Mouse (Mus musculus) midbrain, embryonic 13.5 days (tissue): Measurements from ENCODE around the gene Ptf1a. TPM values are rescaled to one million over a fixed set of nuclear protein-coding genes. Genes with fewer than 3 reads are reported as not detected.

Experiments used
- ATAC-seq: fragments of 200-750 bp; cut with Nextera tagmentation; 2 replicates; pipeline ENCODE4 v1.8.0; 2017; ENCODE audit warnings: mild to moderate bottlenecking, moderate TSS enrichment, moderate library complexity
- H3K27ac ChIP-seq: fragments of 300-500 bp; sonication (generic); 2 replicates; pipeline ENCODE4 v1.5.1; 2015; ENCODE audit warnings: inconsistent platforms, mild to moderate bottlenecking, moderate library complexity
- H3K27me3 ChIP-seq: fragments of 300-500 bp; sonication (generic); 2 replicates; pipeline ENCODE4 v1.6.1; 2015; ENCODE audit warnings: mild to moderate bottlenecking, inconsistent platforms
- H3K36me3 ChIP-seq: fragments of 300-500 bp; sonication (generic); 2 replicates; pipeline ENCODE4 v1.6.1; 2015; ENCODE audit warnings: mild to moderate bottlenecking, inconsistent platforms
- H3K4me1 ChIP-seq: fragments of 300-500 bp; sonication (generic); replicated peaks from 2 replicates; pipeline ENCODE4 v1.6.1; 2015; ENCODE audit warnings: inconsistent platforms
- H3K4me2 ChIP-seq: fragments of 300-500 bp; sonication (generic); replicated peaks from 2 replicates; pipeline ENCODE4 v1.6.1; 2015; ENCODE audit warnings: moderate library complexity, mild to moderate bottlenecking, inconsistent platforms
- H3K4me3 ChIP-seq: fragments of 300-500 bp; sonication (generic); replicated peaks from 2 replicates; pipeline ENCODE4 v1.5.1; 2015; ENCODE audit warnings: mild to moderate bottlenecking, inconsistent platforms
- H3K9ac ChIP-seq: fragments of 300-500 bp; sonication (generic); replicated peaks from 2 replicates; pipeline ENCODE4 v1.6.1; 2015; ENCODE audit warnings: mild to moderate bottlenecking, inconsistent platforms
- H3K9me3 ChIP-seq: fragments of 300-500 bp; sonication (generic); 2 replicates; pipeline ENCODE4 v1.6.1; 2016; ENCODE audit warnings: mild to moderate bottlenecking, inconsistent platforms
- WGBS: fragments of 180-500 bp; shearing (Covaris S2); methylation state at CpG from one replicate; pipeline ENCODE4 v1.1.7; 2015; 5-methylcytosine and 5-hydroxymethylcytosine counted together
- polyA plus RNA-seq: library from polyadenylated mRNA; unstranded; fragments of >200 nt; fragmentation: Nextera tagmentation; extraction: Ambion mirVana; gene quantifications from 2 replicates; pipeline ENCODE4 v1.2.1, GENCODE M21; 2015

Ptf1a gene
- polyA plus RNA-seq, 1 experiment from 2014 or later: 0.71 TPM

GRCm38 (mm10) chr2:19429691-19430690 is 15.5 kb upstream of the Ptf1a start:
- no peaks in the 10 kb centered on the region for H3K36me3 ChIP-seq
- peak overlapping the region; percentile 56 for H3K4me2 ChIP-seq
- ATAC-seq: no peak
- H3K4me1 ChIP-seq: peaks cover 24% of the 10 kb centered on the region
- 3% methylated on average over 31 of the region's 31 CpGs for WGBS
- no peak overlapping the region for H3K27ac ChIP-seq
- H3K4me3 ChIP-seq: peak overlapping the region; percentile 33
- H3K9ac ChIP-seq: no peak overlapping the region
- H3K27me3 ChIP-seq: peaks cover 95% of the 10 kb centered on the region
- H3K9me3 ChIP-seq: no peaks in the 10 kb centered on the region

- Histone ChIP-seq H3K36me3 (no peaks in the 10 kb centered on the region), H3K27ac (no peak overlapping the region), H3K27me3 (peaks cover 96% of the 10 kb centered on the region), H3K4me2 (peak overlapping the region; percentile 56), H3K9me3 (no peaks in the 10 kb centered on the region), H3K9ac (no peak overlapping the region; the same call in 1 of the 2 replicates), H3K4me3 (peak overlapping the region; percentile 33), H3K4me1 (peaks cover 24% of the 10 kb centered on the region)
- ATAC-seq: peak; percentile 61
- WGBS: under 1% methylated on average over 33 of the region's 33 CpGs
Observed at GRCm38 (mm10) chr2:19430746-19431145, 14.7 kb upstream of the Ptf1a start.

GRCm38 (mm10) chr2:19431186-19431585 is 14.3 kb upstream of the Ptf1a start:
- no peak overlapping the region for H3K9ac ChIP-seq
- WGBS: 1% methylated on average over 18 of the region's 18 CpGs
- peak overlapping the region; percentile 56 for H3K4me2 ChIP-seq
- H3K9me3 ChIP-seq: no peaks in the 10 kb centered on the region
- peak overlapping the region; percentile 33 for H3K4me3 ChIP-seq
- peaks cover 97% of the 10 kb centered on the region for H3K27me3 ChIP-seq
- peaks cover 24% of the 10 kb centered on the region for H3K4me1 ChIP-seq
- ATAC-seq: peak; percentile 81
- no peaks in the 10 kb centered on the region for H3K36me3 ChIP-seq
- no peak overlapping the region for H3K27ac ChIP-seq

GRCm38 (mm10) chr2:19431614-19432323 is 13.7 kb upstream of the Ptf1a start:
- Histone ChIP-seq H3K27me3 (peaks cover 92% of the 10 kb centered on the region), H3K4me2 (peak overlapping the region; percentile 56), H3K4me1 (peaks cover 24% of the 10 kb centered on the region), H3K9me3 (no peaks in the 10 kb centered on the region), H3K27ac (no peak overlapping the region), H3K4me3 (peak overlapping the region; percentile 9; the same call in 1 of the 2 replicates), H3K9ac (no peak overlapping the region), H3K36me3 (no peaks in the 10 kb centered on the region)
- ATAC-seq: peak; percentile 73
- whole genome bisulfite sequencing: 2% methylated on average over 41 of the region's 41 CpGs

GRCm38 (mm10) chr2:19444346-19444745 is 1.1 kb upstream of the Ptf1a start:
- H3K27me3 ChIP-seq: peaks cover 95% of the 10 kb centered on the region
- H3K9me3 ChIP-seq: no peaks in the 10 kb centered on the region
- no peak overlapping the region for H3K4me2 ChIP-seq
- H3K4me1 ChIP-seq: peaks cover 34% of the 10 kb centered on the region
- H3K9ac ChIP-seq: no peak overlapping the region
- no peak overlapping the region for H3K27ac ChIP-seq
- no peaks in the 10 kb centered on the region for H3K36me3 ChIP-seq
- WGBS: 2% methylated on average over 9 of the region's 9 CpGs
- H3K4me3 ChIP-seq: no peak overlapping the region
- no peak for ATAC-seq

GRCm38 (mm10) chr2:19445871-19446501 is 523 bp downstream of the Ptf1a start:
- Histone ChIP-seq H3K4me2 (peak overlapping the region; percentile 60), H3K4me3 (peak overlapping the region; percentile 40), H3K9ac (0 out of 2 replicates have a peak overlapping the region, but pooled peaks have one; percentile 49)

GRCm38 (mm10) chr2:19446746-19447145 is 1.3 kb downstream of the Ptf1a start:
- H3K9ac ChIP-seq: no peak overlapping the region
- H3K9me3 ChIP-seq: no peaks in the 10 kb centered on the region
- peaks cover 34% of the 10 kb centered on the region for H3K4me1 ChIP-seq
- peak overlapping the region; percentile 40; the same call in 1 of the 2 replicates for H3K4me3 ChIP-seq
- no peak for ATAC-seq
- H3K36me3 ChIP-seq: no peaks in the 10 kb centered on the region
- H3K27ac ChIP-seq: no peak overlapping the region
- H3K27me3 ChIP-seq: peaks cover 99% of the 10 kb centered on the region
- H3K4me2 ChIP-seq: no peak overlapping the region
- 8% methylated on average over 7 of the region's 7 CpGs for WGBS

More at GRCm38 (mm10) chr2:19445871-19446501, 523 bp downstream of the Ptf1a start:
- H3K36me3 ChIP-seq: no peaks in the 10 kb centered on the region
- H3K9me3 ChIP-seq: no peaks in the 10 kb centered on the region
- peaks cover 34% of the 10 kb centered on the region for H3K4me1 ChIP-seq
- no peak overlapping the region for H3K27ac ChIP-seq
- peak; percentile 18 for ATAC-seq
- peaks cover 99% of the 10 kb centered on the region for H3K27me3 ChIP-seq
- under 1% methylated on average over 67 of the region's 67 CpGs for WGBS

GRCm38 (mm10) chr2:19448042-19448700 is 2.7 kb downstream of the Ptf1a start:
- Histone ChIP-seq H3K9ac (no peak overlapping the region), H3K4me3 (peak overlapping the region; percentile 27), H3K4me2 (peak overlapping the region; percentile 50), H3K36me3 (no peaks in the 10 kb centered on the region), H3K4me1 (peaks cover 37% of the 10 kb centered on the region), H3K27ac (no peak overlapping the region), H3K9me3 (no peaks in the 10 kb centered on the region), H3K27me3 (peaks cover 99% of the 10 kb centered on the region)
- under 1% methylated on average over 30 of the region's 31 CpGs for WGBS
- ATAC-seq: peak; percentile 71

GRCm38 (mm10) chr2:19449308-19449707 is 3.8 kb downstream of the Ptf1a start:
- 19% methylated on average over 4 of the region's 4 CpGs for WGBS
- ATAC-seq: no peak
- peaks cover 37% of the 10 kb centered on the region for H3K4me1 ChIP-seq
- H3K9ac ChIP-seq: no peak overlapping the region
- no peaks in the 10 kb centered on the region for H3K36me3 ChIP-seq
- peaks cover 99% of the 10 kb centered on the region for H3K27me3 ChIP-seq
- no peak overlapping the region for H3K27ac ChIP-seq
- no peak overlapping the region for H3K4me3 ChIP-seq
- no peak overlapping the region for H3K4me2 ChIP-seq
- H3K9me3 ChIP-seq: no peaks in the 10 kb centered on the region

GRCm38 (mm10) chr2:19452531-19453055 is 7.1 kb downstream of the Ptf1a start:
- Histone ChIP-seq H3K9me3 (no peaks in the 10 kb centered on the region), H3K27ac (no peak overlapping the region), H3K4me2 (peak overlapping the region; percentile 15; the same call in 1 of the 2 replicates), H3K4me3 (no peak overlapping the region), H3K9ac (no peak overlapping the region), H3K27me3 (peaks cover 100% of the 10 kb centered on the region), H3K4me1 (peaks cover 21% of the 10 kb centered on the region), H3K36me3 (no peaks in the 10 kb centered on the region)
- ATAC-seq: no peak
- WGBS: under 1% methylated on average over 19 of the region's 19 CpGs

- Histone ChIP-seq H3K36me3 (no peaks in the 10 kb centered on the region), H3K4me2 (no peak overlapping the region), H3K4me3 (no peak overlapping the region), H3K27ac (no peak overlapping the region), H3K9ac (no peak overlapping the region), H3K9me3 (no peaks in the 10 kb centered on the region), H3K4me1 (0 out of 2 replicates have a peak, but pooled peaks cover 6% of the 10 kb centered on the region), H3K27me3 (peaks cover 86% of the 10 kb centered on the region)
- no peak for ATAC-seq
- under 1% methylated on average over 5 of the region's 5 CpGs for WGBS
Observed at GRCm38 (mm10) chr2:19455228-19455627, 9.8 kb downstream of the Ptf1a start.
